Mouse (Mus musculus) C2C12 (cell line): Measurements from ENCODE around the gene Ube2f. TPM values are rescaled to one million over a fixed set of nuclear protein-coding genes. Genes with fewer than 3 reads are reported as not detected.

Experiments used
- H3K27me3 ChIP-seq: one replicate; pipeline ENCODE4 v1.6.1; 2011; ENCODE audit not compliant: control insufficient read depth, insufficient read depth, insufficient read length
- H3K36me3 ChIP-seq: one replicate; pipeline ENCODE4 v1.6.1; 2011; ENCODE audit not compliant: control insufficient read depth, insufficient read depth
- H3K4me3 ChIP-seq: one replicate; pipeline ENCODE4 v1.5.1; 2011; ENCODE audit warnings: mild to moderate bottlenecking, control low read depth; ENCODE audit not compliant: poor library complexity, insufficient read depth, severe bottlenecking
- H3K79me2 ChIP-seq: one replicate; pipeline ENCODE4 v1.6.1; 2011; ENCODE audit not compliant: control insufficient read depth, insufficient read depth
- H3K79me3 ChIP-seq: one replicate; pipeline ENCODE4 v1.6.1; 2011; ENCODE audit warnings: low read depth, control low read depth
- H3ac ChIP-seq: one replicate; pipeline ENCODE3; 2011; ENCODE audit warnings: low read depth; ENCODE audit not compliant: control insufficient read depth, insufficient read length
- CEBPB ChIP-seq: IDR thresholded peaks from one replicate; pipeline ENCODE4 v1.6.1; 2011; ENCODE audit warnings: low read depth, mild to moderate bottlenecking, control low read depth, moderate library complexity
- CTCF ChIP-seq: IDR thresholded peaks from one replicate; pipeline ENCODE4 v1.5.1; 2011; ENCODE audit not compliant: control insufficient read depth, insufficient read depth, insufficient read length
- FOSL1 ChIP-seq: IDR thresholded peaks from one replicate; pipeline ENCODE4 v1.8.0; 2011; ENCODE audit warnings: mild to moderate bottlenecking, low read length; ENCODE audit not compliant: poor library complexity, insufficient read depth, severe bottlenecking
- MAX ChIP-seq: IDR thresholded peaks from one replicate; pipeline ENCODE4 v1.6.1; 2011; ENCODE audit warnings: mild to moderate bottlenecking, control low read depth
- MYOD1 ChIP-seq: IDR thresholded peaks from one replicate; pipeline ENCODE4 v1.6.1; 2011; ENCODE audit warnings: low read depth; ENCODE audit not compliant: control insufficient read depth, insufficient read length
- MYOG ChIP-seq: IDR thresholded peaks from one replicate; pipeline ENCODE4 v1.6.1; 2011; ENCODE audit not compliant: control insufficient read depth, insufficient read length; ENCODE audit errors: extremely low read depth
- USF1 ChIP-seq: IDR thresholded peaks from one replicate; pipeline ENCODE4 v1.6.1; 2011; ENCODE audit warnings: low read depth, mild to moderate bottlenecking, control low read depth, moderate library complexity
- polyA plus RNA-seq: library from polyadenylated mRNA; unstranded; fragments of >200 nt; fragmentation: generic; extraction: Trizol; gene quantifications from one replicate; pipeline ENCODE4 v1.2.1, GENCODE M21; 2012; ENCODE audit warnings: missing spikeins

Ube2f gene
- polyA plus RNA-seq, 1 experiment = 71.0 TPM

DNA sequence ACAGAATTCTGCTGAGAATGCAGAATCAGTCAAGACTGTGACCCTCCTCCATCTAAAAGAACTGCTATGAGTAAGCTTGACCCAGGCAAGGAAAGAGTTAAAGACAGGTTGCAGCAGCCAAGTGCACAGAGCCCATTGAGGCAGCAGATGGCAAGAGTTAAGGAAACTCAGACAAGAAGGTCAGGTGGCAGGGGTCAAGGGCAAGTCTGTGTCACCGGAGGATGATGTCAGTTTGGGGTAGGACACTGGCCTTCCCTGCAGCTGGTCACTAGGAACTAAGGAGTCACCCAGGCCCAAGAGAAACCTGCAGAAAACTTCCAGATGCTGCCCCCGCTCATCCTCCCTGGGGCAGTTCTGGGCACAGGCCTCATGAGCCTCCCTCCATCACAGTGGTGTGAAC is 74.5 kb downstream of the Ube2f start:
- H3K4me3 ChIP-seq = no peak overlapping the region
- no peak overlapping the region for H3ac ChIP-seq
- no peaks in the 10 kb centered on the region for H3K79me3 ChIP-seq
- no peaks in the 10 kb centered on the region for H3K36me3 ChIP-seq
- H3K79me2 ChIP-seq = no peaks in the 10 kb centered on the region
- TF ChIP-seq USF1 = no peak
- no peaks in the 10 kb centered on the region for H3K27me3 ChIP-seq

DNA sequence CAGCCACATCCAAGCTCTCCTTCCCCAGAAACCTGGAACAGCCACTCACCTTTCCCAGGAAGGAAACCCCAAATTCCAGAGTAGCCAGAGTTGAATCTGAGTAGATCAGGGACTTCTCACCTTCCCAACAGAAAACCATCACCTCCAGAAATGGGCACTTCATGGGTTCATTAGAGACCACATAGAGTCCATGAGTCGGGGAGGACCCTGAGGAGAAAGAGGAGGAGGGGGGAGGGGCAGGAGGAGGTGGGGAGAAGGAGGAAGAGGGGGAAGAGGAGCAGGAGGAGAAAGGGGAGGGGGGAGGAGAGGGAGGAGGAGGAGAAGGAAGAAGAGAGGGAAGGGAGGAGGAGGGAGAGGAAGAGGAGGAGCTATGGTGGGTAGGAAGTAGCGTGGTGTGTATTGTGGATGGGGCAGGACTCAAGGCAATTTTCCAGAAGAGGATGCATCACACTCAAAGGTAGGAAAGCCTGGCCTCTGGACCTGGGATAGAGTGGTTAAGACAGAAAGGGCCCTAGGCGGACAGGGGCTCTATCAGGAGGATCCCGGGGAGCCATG is 75.5 kb downstream of the Ube2f start:
- H3K79me3 ChIP-seq = no peaks in the 10 kb centered on the region
- no peaks in the 10 kb centered on the region for H3K79me2 ChIP-seq
- H3K27me3 ChIP-seq = no peaks in the 10 kb centered on the region
- no peak overlapping the region for H3ac ChIP-seq
- H3K36me3 ChIP-seq = no peaks in the 10 kb centered on the region
- TF ChIP-seq MYOG (no peak), FOSL1 (no peak), MYOD1 (no peak), CEBPB (no peak), CTCF (no peak), MAX (no peak), USF1 (no peak)
- no peak overlapping the region for H3K4me3 ChIP-seq

DNA sequence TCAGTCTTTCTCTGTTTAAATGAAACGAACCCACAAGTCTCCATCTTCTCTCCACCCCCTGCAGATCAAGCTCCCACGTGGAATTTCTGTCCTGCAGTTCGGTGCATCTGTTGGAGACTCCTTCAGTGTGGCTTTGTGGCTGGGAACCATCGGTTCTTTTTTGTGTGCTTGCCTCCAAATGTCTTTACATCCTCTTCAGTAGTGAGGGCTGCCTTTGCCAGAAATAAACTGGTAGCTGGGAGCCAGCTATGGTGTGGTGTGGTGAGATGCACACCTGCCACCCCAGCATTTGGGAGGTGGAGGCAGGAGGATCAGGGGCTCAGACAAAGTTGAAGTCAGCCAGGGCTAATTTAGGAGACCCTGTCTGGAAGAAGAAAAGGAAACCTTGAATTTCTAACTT is 82.0 kb downstream of the Ube2f start:
- H3K27me3 ChIP-seq = no peaks in the 10 kb centered on the region
- H3K4me3 ChIP-seq = no peak overlapping the region
- H3K79me2 ChIP-seq = no peaks in the 10 kb centered on the region
- TF ChIP-seq MAX (no peak), MYOG (no peak), USF1 (no peak), FOSL1 (no peak), MYOD1 (no peak), CTCF (no peak), CEBPB (no peak)
- H3K79me3 ChIP-seq = no peaks in the 10 kb centered on the region
- H3K36me3 ChIP-seq = no peaks in the 10 kb centered on the region
- H3ac ChIP-seq = no peak overlapping the region

DNA sequence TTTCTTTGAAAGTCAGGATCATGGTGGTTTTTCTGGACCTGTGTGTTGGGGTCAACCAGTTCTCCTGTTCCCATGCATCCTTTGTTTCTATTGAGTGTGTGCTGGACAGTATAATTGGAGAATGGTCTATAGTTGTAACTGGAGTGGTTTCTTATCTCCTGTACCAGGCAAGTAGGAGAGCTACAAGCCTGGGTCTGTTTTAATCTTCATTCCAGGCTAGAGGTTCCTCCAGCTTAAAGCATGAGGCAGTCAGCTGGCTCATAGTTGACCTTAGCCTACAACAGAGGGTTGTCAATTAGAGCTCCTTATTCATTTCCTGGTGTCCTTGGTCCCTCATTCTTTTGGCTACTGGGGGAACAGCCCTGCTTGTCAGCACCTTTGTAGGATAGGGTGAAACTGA is 83.5 kb downstream of the Ube2f start:
- no peak overlapping the region for H3ac ChIP-seq
- no peaks in the 10 kb centered on the region for H3K27me3 ChIP-seq

DNA sequence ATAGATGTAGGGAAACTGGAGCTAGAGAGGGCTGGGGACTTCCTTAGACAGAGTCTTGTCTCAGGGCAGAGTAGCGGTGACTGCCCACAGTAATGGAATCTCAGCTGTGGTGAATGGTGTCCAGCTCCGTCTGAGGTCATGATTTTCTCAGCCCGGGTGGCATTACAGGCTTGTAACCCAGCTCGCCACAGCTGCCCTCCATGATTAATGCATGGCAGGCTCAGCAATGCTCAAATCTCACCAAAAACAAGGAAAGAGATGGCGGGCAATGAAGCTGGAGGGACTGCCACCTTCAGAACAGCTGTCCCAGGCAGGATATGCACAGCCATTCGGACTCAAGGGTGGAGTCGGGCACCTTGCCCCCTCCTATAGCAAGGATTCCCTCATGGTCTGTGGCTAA is 87.3 kb downstream of the Ube2f start:
- Histone ChIP-seq H3ac (no peak overlapping the region), H3K79me3 (no peaks in the 10 kb centered on the region), H3K4me3 (no peak overlapping the region), H3K79me2 (no peaks in the 10 kb centered on the region), H3K27me3 (no peaks in the 10 kb centered on the region), H3K36me3 (no peaks in the 10 kb centered on the region)
- TF ChIP-seq CEBPB (no peak), FOSL1 (no peak), MAX (no peak), MYOG (no peak), USF1 (no peak), CTCF (no peak), MYOD1 (no peak)

More for the DNA sequence above, 83.5 kb downstream of the Ube2f start:
- Histone ChIP-seq H3K36me3 (no peaks in the 10 kb centered on the region), H3K79me2 (no peaks in the 10 kb centered on the region), H3K79me3 (no peaks in the 10 kb centered on the region), H3K4me3 (no peak overlapping the region)
- no peak for TF ChIP-seq MYOG
- TF ChIP-seq MAX = no peak
- TF ChIP-seq CTCF = no peak
- TF ChIP-seq MYOD1 = no peak
- no peak for TF ChIP-seq USF1
- TF ChIP-seq CEBPB = no peak
- TF ChIP-seq FOSL1 = no peak

Other genes starting within 250 kb of the Ube2f start
- gene Rbm44, start 105.2 kb upstream of the Ube2f start, polyA plus RNA-seq = not detected
- gene Ramp1, start 70.5 kb upstream of the Ube2f start, polyA plus RNA-seq = 2.1 TPM
- gene Scly, start 48.0 kb downstream of the Ube2f start, polyA plus RNA-seq = 10.2 TPM
- 0.15 TPM for gene Espnl, start 71.8 kb downstream of the Ube2f start, polyA plus RNA-seq
- gene Klhl30, start 100.7 kb downstream of the Ube2f start, polyA plus RNA-seq = 31.3 TPM
- 7.3 TPM for gene Erfe, start 116.1 kb downstream of the Ube2f start, polyA plus RNA-seq
- gene Ilkap, start 148.5 kb downstream of the Ube2f start, polyA plus RNA-seq = 77.6 TPM
- gene Hes6, start 163.7 kb downstream of the Ube2f start, polyA plus RNA-seq = 87.2 TPM
- gene Per2, start 209.0 kb downstream of the Ube2f start, polyA plus RNA-seq = 0.96 TPM
- 6.0 TPM for gene Traf3ip1, start 244.3 kb downstream of the Ube2f start, polyA plus RNA-seq